Mouse (Mus musculus): Measurements from ENCODE around the gene 1700018F24Rik. TPM values are rescaled to one million over a fixed set of nuclear protein-coding genes. Genes with fewer than 3 reads are reported as not detected.

1700018F24Rik gene
- not detected for polyA plus RNA-seq (2012; fragmentation: generic; extraction: Trizol)

DNA sequence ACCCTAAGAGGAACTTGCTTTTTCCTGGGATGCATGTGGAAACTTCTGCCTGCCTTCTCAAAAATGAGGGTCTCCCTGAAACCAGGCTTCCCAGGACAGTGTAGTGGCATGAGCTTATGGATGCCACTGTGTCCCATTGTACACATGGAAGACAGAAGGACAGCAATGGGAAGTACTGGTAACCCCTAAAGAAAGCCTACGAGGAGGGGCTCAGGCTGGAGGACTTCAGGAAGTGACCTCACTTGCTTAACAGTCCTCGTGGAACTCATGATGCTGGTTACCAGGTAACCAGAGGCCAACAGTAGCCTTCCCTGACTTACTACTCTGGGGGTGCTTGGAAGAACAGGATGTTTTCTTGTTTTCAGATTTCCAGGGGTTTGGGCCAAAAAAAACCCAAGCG, at the start of gene 1700018F24Rik:
Gene 1700018F24Rik (plus strand): TSS at position 301 of the 400 bp plus-strand sequence.

DNA sequence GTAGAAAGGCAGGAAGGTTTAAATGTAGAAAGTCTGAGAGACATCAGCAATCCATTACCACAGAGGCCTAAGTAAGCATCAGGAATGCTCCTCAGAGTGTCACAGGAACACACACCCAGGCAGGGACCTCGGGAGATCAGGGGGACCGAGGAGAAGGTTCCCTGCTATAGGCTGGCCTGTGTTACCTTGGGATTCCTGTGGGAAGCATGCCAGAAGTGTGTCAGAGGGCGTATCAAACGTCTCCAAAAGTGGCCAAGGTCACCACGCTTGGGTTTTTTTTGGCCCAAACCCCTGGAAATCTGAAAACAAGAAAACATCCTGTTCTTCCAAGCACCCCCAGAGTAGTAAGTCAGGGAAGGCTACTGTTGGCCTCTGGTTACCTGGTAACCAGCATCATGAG, 10.4 kb upstream of the 1700018F24Rik start, which contains the start of gene Gm4871:
Gene Gm4871 (minus strand): TSS at position 364 of the 400 bp plus-strand sequence.

DNA sequence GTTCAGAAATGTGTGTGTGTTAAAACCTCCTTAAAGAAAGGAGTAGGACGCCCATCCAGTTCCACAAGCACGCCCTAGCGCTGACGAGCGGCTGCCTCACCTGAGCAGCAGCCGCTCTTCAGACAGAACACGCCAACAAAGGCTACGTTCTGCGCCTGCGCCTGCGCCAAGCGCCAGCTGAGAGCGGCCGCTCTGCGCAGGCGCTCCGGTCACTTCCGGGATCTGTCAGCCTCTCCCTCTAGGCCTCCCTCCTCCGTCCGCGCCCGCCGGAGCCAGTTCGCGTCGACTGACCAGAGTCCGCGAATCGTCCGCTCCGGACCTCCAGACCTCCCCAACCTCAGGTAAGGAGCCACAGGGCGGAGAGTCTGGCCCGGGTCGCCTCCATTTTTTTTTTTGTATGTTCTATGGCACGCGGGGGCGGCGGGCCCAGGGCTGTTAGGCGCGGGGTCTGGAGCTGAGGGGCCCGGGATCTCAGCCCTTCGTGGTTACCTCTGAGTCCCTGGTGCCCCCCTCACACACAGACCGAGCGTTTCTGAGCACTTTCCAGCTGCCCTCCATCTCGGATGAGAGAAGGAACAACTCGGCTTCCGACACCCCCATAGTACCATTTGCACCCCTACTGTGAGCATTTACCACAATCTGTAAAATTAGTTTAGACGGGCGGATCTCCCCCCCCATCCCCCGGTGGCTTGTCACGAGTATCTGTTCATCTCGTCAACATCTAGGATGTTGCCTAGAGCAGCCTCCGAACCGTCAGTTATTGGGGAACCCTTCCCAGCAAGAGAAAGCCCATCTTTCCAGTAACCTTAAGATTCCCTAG, 41.1 kb downstream of the 1700018F24Rik start, which contains the start of the genes Arpc1a and Kpna7:
Gene Arpc1a (plus strand): TSS at position 199 of the 820 bp plus-strand sequence.
Gene Kpna7 (minus strand): TSS at position 399 of the 820 bp plus-strand sequence.

Other genes with a start within 250 kb of the 1700018F24Rik start
- gene Smurf1, start 77.1 kb upstream of the 1700018F24Rik start, polyA plus RNA-seq (2012; fragmentation: generic; extraction: Trizol): 10 to 100 TPM; 11.1 to 21.7 TPM
- gene Gm4871, start 10.2 kb upstream of the 1700018F24Rik start, polyA plus RNA-seq (2012; fragmentation: generic; extraction: Trizol): not detected
- 100 to 1,000 TPM in 1 of 2 experiments, 10 to 100 TPM in 1; 82.0 to 163 TPM for gene Arpc1a, start 40.8 kb downstream of the 1700018F24Rik start, polyA plus RNA-seq (2012; fragmentation: generic; extraction: Trizol)
- gene Kpna7, start 41.0 kb downstream of the 1700018F24Rik start, polyA plus RNA-seq (2012; fragmentation: generic; extraction: Trizol): not detected
- gene Arpc1b, start 71.2 kb downstream of the 1700018F24Rik start, polyA plus RNA-seq (2012; fragmentation: generic; extraction: Trizol): 100 to 1,000 TPM; 214 to 895 TPM
- 10 to 100 TPM; 75.8 to 82.1 TPM for gene Pdap1, start 97.2 kb downstream of the 1700018F24Rik start, polyA plus RNA-seq (2012; fragmentation: generic; extraction: Trizol)
- gene Bud31, start 97.4 kb downstream of the 1700018F24Rik start, polyA plus RNA-seq (2012; fragmentation: generic; extraction: Trizol): 100 to 1,000 TPM in 1 of 2 experiments, 10 to 100 TPM in 1; 55.8 to 115 TPM
- 10 to 100 TPM in 1 of 2 experiments, 1 to 10 TPM in 1; 7.3 to 15.8 TPM for gene Ptcd1, start 124.1 kb downstream of the 1700018F24Rik start, polyA plus RNA-seq (2012; fragmentation: generic; extraction: Trizol)
- 10 to 100 TPM; 21.5 to 26.2 TPM for gene Cpsf4, start 124.2 kb downstream of the 1700018F24Rik start, polyA plus RNA-seq (2012; fragmentation: generic; extraction: Trizol)
- gene Atp5j2, start 149.1 kb downstream of the 1700018F24Rik start, polyA plus RNA-seq (2012; fragmentation: generic; extraction: Trizol): 100 to 1,000 TPM; 548 to 746 TPM
- 1 to 10 TPM; 2.4 to 8.2 TPM for gene Zkscan14, start 158.9 kb downstream of the 1700018F24Rik start, polyA plus RNA-seq (2012; fragmentation: generic; extraction: Trizol)
- 1 to 10 TPM; 1.1 to 8.7 TPM for gene Zkscan5, start 161.6 kb downstream of the 1700018F24Rik start, polyA plus RNA-seq (2012; fragmentation: generic; extraction: Trizol)
- 1 to 10 TPM; 1.3 to 5.5 TPM for gene Zfp655, start 188.7 kb downstream of the 1700018F24Rik start, polyA plus RNA-seq (2012; fragmentation: generic; extraction: Trizol)
- gene Zscan25, start 237.5 kb downstream of the 1700018F24Rik start, polyA plus RNA-seq (2012; fragmentation: generic; extraction: Trizol): 10 to 100 TPM in 1 of 2 experiments, 1 to 10 TPM in 1; 2.1 to 11.1 TPM

Measured in C3H10T1/2 (cell line).